Mouse (Mus musculus) lung, postnatal 0 days (tissue): ENCODE results near the gene Emc7.

Experiments
- CTCF ChIP-seq: IDR thresholded peaks from 2 replicates; pipeline ENCODE4 v1.5.1; 2016; ENCODE audit warnings: antibody characterized with exemption, mild to moderate bottlenecking
- EP300 ChIP-seq: IDR thresholded peaks from 2 replicates; pipeline ENCODE4 v1.6.1; 2016; ENCODE audit warnings: antibody characterized with exemption, mild to moderate bottlenecking, control low read depth

DNA sequence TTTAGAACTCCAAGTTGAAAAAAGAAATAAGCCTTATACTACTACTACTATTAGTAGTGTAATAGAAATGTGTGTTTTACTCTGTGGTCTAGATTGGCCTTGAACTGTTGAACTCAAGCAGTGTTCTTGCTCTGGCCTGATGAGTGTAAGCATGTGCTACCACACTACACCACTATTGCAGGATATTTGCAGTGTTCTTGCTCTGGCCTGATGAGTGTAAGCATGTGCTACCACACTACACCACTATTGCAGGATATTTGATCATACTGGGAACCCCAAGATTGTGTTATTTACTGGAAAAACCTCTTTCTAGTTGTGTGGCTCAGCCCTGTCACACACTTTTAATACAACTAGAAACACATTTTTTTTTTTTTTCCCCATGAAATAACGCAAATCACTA lies 52.6 kb downstream of the Emc7 start:
- TF ChIP-seq EP300, result no peak
- no peak for TF ChIP-seq CTCF
